Mouse (Mus musculus): ENCODE results near the gene Msl2. TPM values are rescaled to one million over a fixed set of nuclear protein-coding genes. Genes with fewer than 3 reads are reported as not detected.

Gene Msl2
- total and polyA plus RNA-seq, 2 experiments from 2014 or later: 4.1 to 38.5 TPM

GRCm38 (mm10) chr9:101069781-101070180 is 4.1 kb upstream of the Msl2 start:
- ATAC-seq (ENCODE audit: low FRiP score) (no peak), DNase-seq (ENCODE audit: low spot score) (no peak)
- peak; percentile 28; the same call in 1 of the 2 replicates for TF ChIP-seq CTCF (IDR thresholded peaks at IDR 0.05)
- Histone ChIP-seq H3K9me3 (ENCODE audit: low read length) (no peaks in the 10 kb centered on the region), H3K36me3 (ENCODE audit: insufficient read depth, low read length) (no peaks in the 10 kb centered on the region), H3K27me3 (ENCODE audit: insufficient read depth, low read length) (no peaks in the 10 kb centered on the region), H3K9ac (replicated peaks; ENCODE audit: low read length, poor library complexity, severe bottlenecking) (no peak overlapping the region), H3K4me3 (ENCODE audit: low read depth, low read length) (no peak overlapping the region), H3K27ac (ENCODE audit: low read depth, low read length) (no peak overlapping the region), H3K4me2 (ENCODE audit: low read depth, low read length, poor library complexity, severe bottlenecking) (no peak overlapping the region), H3K4me1 (ENCODE audit: insufficient read depth, low read length) (no peaks in the 10 kb centered on the region)
- 97% methylated on average over 3 of the region's 3 CpGs for WGBS

GRCm38 (mm10) chr9:101072506-101072905 is 1.4 kb upstream of the Msl2 start:
- H3K27me3 ChIP-seq (ENCODE audit: insufficient read depth, low read length): no peaks in the 10 kb centered on the region
- ATAC-seq (ENCODE audit: low FRiP score): no peak
- TF ChIP-seq CTCF (IDR thresholded peaks at IDR 0.05): no peak
- no peak overlapping the region for H3K27ac ChIP-seq (ENCODE audit: low read depth, low read length)
- H3K4me1 ChIP-seq (ENCODE audit: insufficient read depth, low read length): no peaks in the 10 kb centered on the region
- H3K9ac ChIP-seq (replicated peaks; ENCODE audit: low read length, poor library complexity, severe bottlenecking): no peak overlapping the region
- H3K4me2 ChIP-seq (ENCODE audit: low read depth, low read length, poor library complexity, severe bottlenecking): peak overlapping the region; percentile 73; the same call in 1 of the 2 replicates
- 28% methylated on average over 5 of the region's 5 CpGs for WGBS
- no peak overlapping the region; the same call in 1 of the 2 replicates for H3K4me3 ChIP-seq (ENCODE audit: low read depth, low read length)
- no peaks in the 10 kb centered on the region for H3K9me3 ChIP-seq (ENCODE audit: low read length)
- DNase-seq (ENCODE audit: low spot score): no peak
- no peaks in the 10 kb centered on the region for H3K36me3 ChIP-seq (ENCODE audit: insufficient read depth, low read length)

GRCm38 (mm10) chr9:101073041-101073986 is 587 bp upstream of the Msl2 start:
- WGBS: 1% methylated on average over 60 of the region's 65 CpGs
- ATAC-seq (ENCODE audit: low FRiP score) (peak; percentile 96), DNase-seq (ENCODE audit: low spot score) (peak; percentile 98)
- Histone ChIP-seq H3K9me3 (ENCODE audit: low read length) (no peaks in the 10 kb centered on the region), H3K36me3 (ENCODE audit: insufficient read depth, low read length) (no peaks in the 10 kb centered on the region), H3K4me1 (ENCODE audit: insufficient read depth, low read length) (peaks cover 2% of the 10 kb centered on the region; the same call in 1 of the 2 replicates), H3K4me3 (ENCODE audit: low read depth, low read length) (peak overlapping the region; percentile 74), H3K4me2 (ENCODE audit: low read depth, low read length, poor library complexity, severe bottlenecking) (peak overlapping the region; percentile 73), H3K27me3 (ENCODE audit: insufficient read depth, low read length) (no peaks in the 10 kb centered on the region), H3K27ac (ENCODE audit: low read depth, low read length) (peak overlapping the region; percentile 100), H3K9ac (replicated peaks; ENCODE audit: low read length, poor library complexity, severe bottlenecking) (peak overlapping the region; percentile 81)
- no peak for TF ChIP-seq CTCF (IDR thresholded peaks at IDR 0.05)

DNA sequence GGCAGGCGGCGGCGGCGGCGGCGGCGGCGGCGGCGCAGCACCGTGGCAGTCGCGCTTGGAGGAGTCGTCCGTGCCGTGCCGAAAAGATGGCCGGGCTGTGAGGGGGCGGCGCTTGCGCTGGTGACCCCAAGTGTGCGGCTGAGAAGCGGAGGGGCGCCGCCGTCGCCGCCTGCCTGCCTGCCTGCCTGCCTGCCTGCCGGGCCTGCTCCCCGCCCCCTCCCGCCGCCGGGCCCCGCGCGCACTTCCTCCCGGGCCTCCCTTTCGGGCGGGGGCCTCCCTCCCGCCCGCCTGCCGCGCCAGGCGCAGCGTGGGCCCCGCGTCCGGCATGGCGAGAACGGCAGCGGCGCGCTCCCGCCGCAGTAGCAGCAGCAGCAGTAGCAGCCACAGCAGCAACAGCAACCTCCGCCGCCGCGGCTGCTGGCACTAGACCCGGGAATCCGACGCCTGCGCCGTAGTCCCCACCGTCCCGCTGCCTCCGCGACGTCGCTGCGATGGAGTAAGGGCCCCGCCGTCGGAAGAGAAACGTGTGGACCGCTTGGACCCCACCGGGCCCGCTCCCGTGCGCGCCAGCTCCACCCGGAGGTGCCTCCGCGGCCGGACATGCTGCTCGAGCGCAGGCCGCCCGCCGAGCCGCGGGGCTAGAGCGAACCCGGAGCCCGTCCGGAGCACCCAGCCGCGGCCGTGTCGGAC is 576 bp downstream of the Msl2 start:
- no peaks in the 10 kb centered on the region for H3K36me3 ChIP-seq (ENCODE audit: insufficient read depth, low read length)
- ATAC-seq (ENCODE audit: low FRiP score) (peak; percentile 77), DNase-seq (ENCODE audit: low spot score) (peak; percentile 80)
- peak overlapping the region; percentile 88 for H3K4me2 ChIP-seq (ENCODE audit: low read depth, low read length, poor library complexity, severe bottlenecking)
- under 1% methylated on average over 65 of the region's 100 CpGs for WGBS
- H3K9me3 ChIP-seq (ENCODE audit: low read length): no peaks in the 10 kb centered on the region
- peaks cover 11% of the 10 kb centered on the region for H3K4me1 ChIP-seq (ENCODE audit: insufficient read depth, low read length)
- peak overlapping the region; percentile 74 for H3K4me3 ChIP-seq (ENCODE audit: low read depth, low read length)
- peak overlapping the region; percentile 99 for H3K9ac ChIP-seq (replicated peaks; ENCODE audit: low read length, poor library complexity, severe bottlenecking)
- H3K27ac ChIP-seq (ENCODE audit: low read depth, low read length): peak overlapping the region; percentile 100
- H3K27me3 ChIP-seq (ENCODE audit: insufficient read depth, low read length): no peaks in the 10 kb centered on the region
- TF ChIP-seq CTCF (IDR thresholded peaks at IDR 0.05): no peak

DNA sequence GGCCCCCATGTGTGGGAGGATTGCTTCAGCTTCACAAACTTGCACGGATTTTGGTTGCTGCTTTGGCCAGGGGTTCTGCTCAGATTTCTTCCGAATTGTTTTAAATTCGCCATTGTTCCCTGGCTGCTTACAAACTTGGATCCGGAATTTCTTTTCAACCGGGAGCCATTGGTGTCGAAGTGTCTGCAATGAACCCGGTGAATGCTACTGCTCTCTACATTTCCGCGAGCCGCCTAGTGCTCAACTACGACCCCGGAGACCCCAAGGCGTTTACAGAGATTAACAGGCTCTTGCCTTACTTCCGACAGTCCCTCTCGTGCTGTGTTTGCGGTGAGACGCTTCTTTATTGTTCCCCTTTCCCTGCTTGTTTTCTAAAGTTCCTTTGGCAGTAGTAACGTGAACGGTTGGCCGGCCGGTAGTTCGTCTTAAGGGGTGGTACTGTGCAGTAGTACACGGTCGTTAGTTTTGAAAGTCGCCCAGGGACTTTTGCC is 1.2 kb downstream of the Msl2 start:
- Histone ChIP-seq H3K4me1 (ENCODE audit: insufficient read depth, low read length) (peaks cover 12% of the 10 kb centered on the region), H3K4me2 (ENCODE audit: low read depth, low read length, poor library complexity, severe bottlenecking) (peak overlapping the region; percentile 88), H3K27ac (ENCODE audit: low read depth, low read length) (peak overlapping the region; percentile 100), H3K27me3 (ENCODE audit: insufficient read depth, low read length) (no peaks in the 10 kb centered on the region), H3K36me3 (ENCODE audit: insufficient read depth, low read length) (no peaks in the 10 kb centered on the region), H3K9ac (replicated peaks; ENCODE audit: low read length, poor library complexity, severe bottlenecking) (peak overlapping the region; percentile 99), H3K9me3 (ENCODE audit: low read length) (no peaks in the 10 kb centered on the region), H3K4me3 (ENCODE audit: low read depth, low read length) (peak overlapping the region; percentile 74)
- 0 out of 2 replicates have a peak, but pooled peaks have one; percentile 4 for TF ChIP-seq CTCF (IDR thresholded peaks at IDR 0.05)
- DNase-seq (ENCODE audit: low spot score): no peak
- WGBS: under 1% methylated on average over 25 of the region's 25 CpGs
- ATAC-seq (ENCODE audit: low FRiP score): no peak

Data from midbrain, postnatal 0 days (tissue).